Comparison of ENCODE assay signal across 26 mouse cellular contexts in genomic region chr6:124446459-124446858, GRCm38 (mm10). TPM values are rescaled to one million over a fixed set of nuclear protein-coding genes. Genes with fewer than 3 reads are reported as not detected.
"Had no signal": no experiment of that assay in that cellular context is flagged by ENCODE, and none has a peak within 500 bp of the region (broad histone marks: within the 10 kb centered on the region; RNA-seq: fewer than 3 reads in every experiment).

No protein-coding gene starts in this region.

- H3K4me1 ChIP-seq: embryonic facial prominence, embryonic 10.5 days; embryonic facial prominence, embryonic 12.5 days; embryonic facial prominence, embryonic 13.5 days; embryonic facial prominence, embryonic 15.5 days; forebrain, embryonic 10.5 days; forebrain, embryonic 12.5 days; forebrain, embryonic 13.5 days; forebrain, embryonic 15.5 days had no signal

- H3K9me3 ChIP-seq: embryonic facial prominence, embryonic 10.5 days; embryonic facial prominence, embryonic 12.5 days; embryonic facial prominence, embryonic 13.5 days; embryonic facial prominence, embryonic 15.5 days; forebrain, embryonic 10.5 days; forebrain, embryonic 12.5 days; forebrain, embryonic 13.5 days; forebrain, embryonic 15.5 days had no signal

- DNase-seq: cerebellum, adult 9-11 months; cerebellum, postnatal 10 days; cerebellum, postnatal 14 days; cerebellum, postnatal 25 days; cerebellum, postnatal 36 days; embryo, embryonic 11 days; forebrain, postnatal 0 days; gastrocnemius, adult 2 months; gastrocnemius, postnatal 10 days; gastrocnemius, postnatal 14 days; gastrocnemius, postnatal 25 days; gastrocnemius, postnatal 36 days; heart, adult 11 months; heart, adult 18-20 months; heart, adult 2 months had no signal

- H3K4me3 ChIP-seq: embryonic facial prominence, embryonic 10.5 days; embryonic facial prominence, embryonic 12.5 days; embryonic facial prominence, embryonic 13.5 days; embryonic facial prominence, embryonic 15.5 days; erythroblast, embryonic 14.5 days; forebrain, embryonic 10.5 days; forebrain, embryonic 12.5 days; forebrain, embryonic 13.5 days; forebrain, embryonic 15.5 days; gastrocnemius, adult 2 months; heart, adult 2 months had no signal

- H3K9ac ChIP-seq: embryonic facial prominence, embryonic 12.5 days; embryonic facial prominence, embryonic 13.5 days; embryonic facial prominence, embryonic 15.5 days; forebrain, embryonic 12.5 days; forebrain, embryonic 13.5 days; forebrain, embryonic 15.5 days; forebrain, postnatal 0 days had no signal

- ATAC-seq: forebrain, embryonic 13.5 days; forebrain, embryonic 14.5 days; forebrain, embryonic 15.5 days; forebrain, embryonic 16.5 days; forebrain, postnatal 0 days had no signal

- H3K27me3 ChIP-seq: embryonic facial prominence, embryonic 12.5 days; embryonic facial prominence, embryonic 13.5 days; embryonic facial prominence, embryonic 15.5 days; forebrain, embryonic 12.5 days; forebrain, embryonic 13.5 days; forebrain, embryonic 15.5 days had no signal

- H3K27ac ChIP-seq: embryonic facial prominence, embryonic 10.5 days; embryonic facial prominence, embryonic 12.5 days; embryonic facial prominence, embryonic 13.5 days; embryonic facial prominence, embryonic 15.5 days; forebrain, embryonic 10.5 days; forebrain, embryonic 12.5 days; forebrain, embryonic 13.5 days; forebrain, embryonic 15.5 days; gastrocnemius, adult 2 months; heart, adult 2 months had no signal

- H3K36me3 ChIP-seq: embryonic facial prominence, embryonic 10.5 days; embryonic facial prominence, embryonic 13.5 days; embryonic facial prominence, embryonic 15.5 days; forebrain, embryonic 10.5 days had no signal

- H3K4me2 ChIP-seq: embryonic facial prominence, embryonic 12.5 days; embryonic facial prominence, embryonic 13.5 days; embryonic facial prominence, embryonic 15.5 days; forebrain, embryonic 12.5 days; forebrain, embryonic 13.5 days; forebrain, embryonic 15.5 days had no signal

RNA-seq across cellular contexts. Expression of gene C1rl, which starts 46.5 kb away (rescaled TPM):
- polyA plus RNA-seq: erythroblast, embryonic 14.5 days had no signal
